Mouse (Mus musculus) neutrophil, adult 5-6 weeks (primary cell): ENCODE results near the gene Hoxa3. TPM values are rescaled to one million over a fixed set of nuclear protein-coding genes. Genes with fewer than 3 reads are reported as not detected.

Experiments used
- ATAC-seq: fragments of 151-379, 151-347 bp; 2 replicates; pipeline ENCODE4 v1.8.0; 2017; ENCODE audit warnings: mild to moderate bottlenecking, moderate TSS enrichment; ENCODE audit not compliant: insufficient number of reproducible peaks, poor library complexity, low FRiP score, severe bottlenecking; ENCODE audit errors: extremely low read depth
- total RNA-seq: library from RNA; stranded (forward); fragments of 200-1000 nt; gene quantifications from 2 replicates; pipeline ENCODE4 v1.2.3, GENCODE M21; 2017

Hoxa3 gene
- total RNA-seq, 1 experiment from 2014 or later = not detected

DNA sequence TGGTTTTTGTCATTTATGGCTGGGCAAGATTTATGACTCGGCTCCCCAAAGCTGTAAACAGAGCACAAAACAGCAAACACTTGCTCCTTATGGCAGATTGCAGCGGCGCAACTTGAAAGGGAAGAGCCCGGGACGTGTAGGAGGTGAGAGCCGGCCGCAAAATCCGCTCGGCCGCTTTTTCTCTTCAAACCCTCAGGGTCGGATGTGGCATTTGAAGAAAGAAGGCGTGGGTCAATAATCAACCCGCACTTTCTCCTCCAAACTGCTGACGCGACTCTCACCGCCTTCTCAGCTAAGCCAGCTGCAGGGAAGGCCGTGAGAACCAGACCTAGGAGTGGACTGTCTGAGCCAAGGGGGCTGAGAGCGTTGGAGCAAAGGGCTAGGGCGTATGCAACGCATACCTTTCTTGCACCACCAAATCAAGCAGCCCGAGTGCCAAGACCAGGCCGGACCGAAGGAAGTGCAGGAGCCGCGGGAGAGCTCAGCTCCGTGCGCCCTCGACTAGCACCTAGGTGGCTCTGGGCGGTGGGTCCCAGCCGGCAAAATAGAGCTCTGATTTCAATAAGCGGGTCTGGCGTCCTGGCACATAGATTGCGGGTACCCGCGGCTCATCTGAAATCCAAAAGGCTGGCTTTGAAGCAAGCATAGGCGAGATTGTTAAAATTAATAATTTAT is 35.9 kb downstream of the Hoxa3 start, which contains the start of gene 5730596B20Rik:
TSS of gene 5730596B20Rik (plus strand) at position 438 of the 675 bp plus-strand sequence.
- no peak for ATAC-seq

DNA sequence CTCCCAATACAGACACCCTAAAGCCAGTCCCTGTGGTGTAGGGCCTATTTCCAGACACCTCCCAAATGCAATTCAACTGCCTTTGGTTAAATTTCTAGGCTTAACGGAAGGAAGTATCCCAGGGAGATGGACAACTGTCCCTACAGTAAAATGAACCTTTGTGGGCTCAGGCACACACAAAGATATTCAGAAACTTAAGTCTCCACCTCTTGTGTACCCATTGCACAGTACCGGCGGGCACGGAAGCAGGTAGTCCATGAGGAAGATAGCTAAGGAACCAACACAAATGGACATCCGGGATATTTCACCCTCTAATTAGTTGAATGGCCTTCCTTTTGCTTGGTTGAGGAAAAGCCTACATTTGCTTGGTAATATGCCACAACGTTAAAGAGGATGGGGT is 36.7 kb downstream of the Hoxa3 start:
- ATAC-seq = no peak

GRCm38 (mm10) chr6:52175864-52176263 is 37.3 kb downstream of the Hoxa3 start:
- ATAC-seq = no peak

- no peak for ATAC-seq
Measured at GRCm38 (mm10) chr6:52174968-52175751, 38.0 kb downstream of the Hoxa3 start.

- no peak for ATAC-seq
Measured at GRCm38 (mm10) chr6:52173648-52174047, 39.5 kb downstream of the Hoxa3 start.

DNA sequence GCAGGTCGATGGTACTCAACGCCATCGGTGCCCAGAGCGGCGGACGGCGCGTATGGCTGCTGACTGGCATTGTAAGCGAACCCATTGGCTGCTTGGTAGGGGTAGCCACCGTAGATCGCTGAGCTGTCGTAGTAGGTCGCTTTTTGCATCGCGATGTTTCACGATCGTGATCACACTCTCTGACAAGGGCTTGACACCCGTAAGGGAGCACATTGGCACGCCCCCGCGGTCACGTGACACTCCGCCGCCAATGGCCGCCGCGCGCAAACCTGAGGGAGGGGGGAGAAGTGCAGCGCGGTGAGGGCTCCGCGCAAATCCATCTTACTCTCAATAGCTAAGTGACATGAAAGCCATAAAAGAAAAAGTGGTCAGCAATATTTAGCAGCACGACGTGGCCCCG is 40.6 kb downstream of the Hoxa3 start:
- no peak for ATAC-seq

DNA sequence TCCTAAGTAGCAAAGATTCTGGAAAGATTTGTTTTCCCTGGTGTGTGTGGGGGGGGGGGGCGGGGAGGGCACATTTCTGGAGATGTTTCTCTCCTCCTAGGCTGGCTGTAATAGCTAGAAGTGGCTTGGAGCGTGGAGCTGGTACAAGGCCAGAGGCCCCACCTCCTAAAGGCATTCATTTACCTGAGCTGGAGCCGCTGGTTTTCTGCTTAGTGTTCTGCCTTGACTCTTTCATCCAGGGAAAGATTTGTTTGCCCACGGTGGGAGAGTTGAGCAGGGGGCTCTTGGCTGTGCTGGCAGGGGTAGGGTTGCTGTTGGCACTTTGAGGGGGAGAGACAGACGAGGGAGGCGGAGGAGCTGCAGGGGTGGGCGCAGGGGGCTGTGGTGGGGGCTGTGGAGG is 41.2 kb downstream of the Hoxa3 start:
- no peak for ATAC-seq

DNA sequence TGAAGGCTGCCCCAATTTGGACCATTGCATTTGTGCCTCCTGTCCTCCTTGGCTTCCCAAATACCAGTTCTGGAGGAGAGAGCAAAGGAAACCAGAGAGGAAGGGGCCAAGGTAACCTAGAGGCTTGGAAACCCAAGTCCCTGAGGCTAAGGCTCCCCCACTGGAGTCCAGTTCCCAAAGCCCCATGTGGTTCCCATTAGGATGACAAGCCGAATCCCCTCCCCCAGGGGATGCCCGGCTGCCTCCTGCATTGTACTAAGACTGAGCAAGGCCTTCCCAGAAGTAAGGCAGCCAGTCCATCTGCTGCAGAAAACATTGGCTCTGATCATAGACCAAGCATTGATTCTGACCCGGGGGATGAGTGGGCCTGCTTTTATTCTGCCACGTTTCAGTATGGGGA is 41.8 kb downstream of the Hoxa3 start:
- ATAC-seq = no peak

GRCm38 (mm10) chr6:52170898-52171223 is 42.3 kb downstream of the Hoxa3 start:
- ATAC-seq = no peak

GRCm38 (mm10) chr6:52170166-52170897 is 42.8 kb downstream of the Hoxa3 start:
- no peak for ATAC-seq

GRCm38 (mm10) chr6:52169499-52170165 is 43.5 kb downstream of the Hoxa3 start:
- ATAC-seq = no peak

GRCm38 (mm10) chr6:52168191-52169055 is 44.7 kb downstream of the Hoxa3 start:
- ATAC-seq = no peak

- ATAC-seq = no peak
Measured at GRCm38 (mm10) chr6:52167736-52168161, 45.4 kb downstream of the Hoxa3 start.

GRCm38 (mm10) chr6:52167176-52167575 is 46.0 kb downstream of the Hoxa3 start:
- ATAC-seq = no peak

GRCm38 (mm10) chr6:52166431-52167077 is 46.6 kb downstream of the Hoxa3 start:
- no peak for ATAC-seq

GRCm38 (mm10) chr6:52165441-52166370 is 47.4 kb downstream of the Hoxa3 start:
- no peak for ATAC-seq
